Mouse (Mus musculus) inflammation-experienced regulatory T-cells, adult 16 weeks (primary cell): Measurements from ENCODE around the gene Gadl1. TPM values are rescaled to one million over a fixed set of nuclear protein-coding genes. Genes with fewer than 3 reads are reported as not detected.

Experiments
- polyA plus RNA-seq: library from polyadenylated mRNA; unstranded; fragments of 100-300 nt; shearing (Covaris generic); gene quantifications from one replicate; pipeline ENCODE4 v1.2.1, GENCODE M21; 2017

Gadl1 gene
- not detected for polyA plus RNA-seq

DNA sequence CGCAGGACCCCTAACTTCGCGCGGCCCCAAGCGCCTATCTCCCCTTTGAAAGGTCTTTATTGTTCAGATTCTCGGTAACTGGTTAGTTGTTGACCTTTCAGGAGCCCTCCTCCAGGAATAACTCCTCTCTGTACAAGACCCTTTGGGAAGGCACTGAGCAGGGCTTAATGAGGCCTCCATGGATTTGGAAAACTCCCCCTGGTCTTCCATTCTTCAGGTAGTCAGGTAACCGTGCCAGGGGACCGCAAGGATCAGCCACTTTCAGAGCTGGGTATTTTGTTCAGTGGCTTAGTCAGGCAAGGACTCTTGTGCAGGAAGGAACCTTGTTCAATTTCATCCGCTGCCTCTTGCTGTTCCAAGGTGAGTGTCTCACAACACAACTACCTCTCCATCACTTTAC lies at the start of gene Gadl1:
TSS of gene Gadl1 (plus strand) at position 301 of the 400 bp plus-strand sequence.

